Mouse (Mus musculus): ENCODE results near the gene Ptprn2. TPM values are rescaled to one million over a fixed set of nuclear protein-coding genes. Genes with fewer than 3 reads are reported as not detected.

Gene Ptprn2
- total RNA-seq, 2 experiments from 2014 or later, result not detected

DNA sequence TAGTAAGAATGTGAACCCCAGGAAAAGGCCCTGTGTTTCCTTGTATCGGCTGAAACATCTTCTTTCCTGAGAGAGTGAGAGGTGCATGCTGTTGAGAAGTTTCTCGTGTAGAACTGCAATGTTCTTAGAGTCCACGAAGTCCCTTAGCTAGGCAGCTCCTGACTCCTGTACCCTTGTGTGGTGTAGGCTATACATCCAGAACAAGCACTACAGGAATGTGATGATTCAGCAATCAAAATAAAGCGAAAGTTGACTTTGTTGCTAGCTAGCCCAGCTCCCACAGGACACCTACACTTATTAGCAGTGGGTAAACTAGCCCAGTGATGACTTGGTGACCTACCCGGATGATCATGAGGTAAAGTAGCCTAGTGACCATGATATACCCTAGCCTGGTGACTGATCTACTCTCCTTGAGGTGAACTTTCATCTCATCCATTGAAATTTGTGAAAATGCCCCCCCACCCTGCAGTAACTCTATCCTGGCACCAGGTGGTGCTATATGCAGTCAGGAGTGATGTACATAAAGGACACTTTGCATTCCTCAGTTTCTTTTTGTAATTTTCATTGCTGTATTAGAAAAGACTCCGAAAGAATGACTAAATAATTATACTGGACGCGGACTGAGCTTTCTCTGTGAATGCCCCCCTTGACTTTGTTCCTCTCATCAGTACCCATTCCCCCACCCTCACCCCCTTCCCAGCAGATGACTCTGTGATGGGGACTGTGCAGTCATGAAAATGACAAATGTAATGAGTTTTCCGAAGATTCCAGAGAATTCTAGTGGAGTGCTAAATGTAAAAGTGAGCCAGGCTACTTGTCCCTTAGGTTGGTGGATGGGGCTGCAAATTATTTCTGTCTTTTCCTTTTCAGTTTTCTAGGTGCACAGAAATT is 140.1 kb downstream of the Ptprn2 start:
- intact Hi-C loops (cut with DNase I; ENCODE audit: low total_unique reads), result no loop called here

DNA sequence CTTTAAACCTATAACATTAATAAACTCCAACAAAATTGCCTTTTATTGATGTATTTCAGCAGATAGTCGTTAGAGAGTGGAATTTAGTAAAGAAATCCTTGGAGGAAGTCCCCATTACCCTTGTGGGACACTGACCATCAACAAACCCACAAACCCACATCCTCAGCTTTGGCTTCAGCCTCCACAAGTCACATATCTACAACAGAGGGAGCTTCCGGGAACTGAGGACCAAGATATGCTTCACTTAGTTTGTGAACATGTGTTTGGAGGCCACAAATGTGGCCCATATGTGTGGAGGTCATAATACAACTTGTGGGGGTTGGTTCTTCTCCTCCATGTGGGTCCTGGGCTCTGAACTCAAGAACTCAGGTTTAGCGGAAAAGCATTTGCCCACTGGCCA is 143.5 kb downstream of the Ptprn2 start:
- no peak for DNase-seq
- intact Hi-C loops (cut with DNase I; ENCODE audit: low total_unique reads), result no loop called here

More for the DNA sequence above, 140.1 kb downstream of the Ptprn2 start:
- DNase-seq, result no peak

DNA sequence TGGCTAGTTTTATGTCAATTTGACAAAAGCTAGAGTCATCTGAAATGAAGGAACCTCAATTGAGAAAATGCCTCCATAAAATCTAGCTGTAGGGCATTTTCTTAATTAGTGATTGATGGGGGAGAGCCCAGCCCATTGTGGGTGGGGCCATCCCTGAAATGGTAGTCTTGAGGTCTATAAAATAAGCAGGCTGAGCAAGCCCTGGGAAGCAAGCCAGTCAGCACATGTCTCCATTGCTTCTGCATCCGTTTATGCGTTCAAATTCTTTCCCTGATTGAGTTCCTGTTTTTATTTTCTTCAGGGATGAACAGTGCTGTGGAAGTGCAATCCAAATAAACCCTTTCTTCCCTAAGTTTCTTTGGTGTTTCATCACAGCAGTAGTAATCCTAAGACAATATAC is 152.0 kb downstream of the Ptprn2 start:
- no peak for DNase-seq
- intact Hi-C loops (cut with DNase I; ENCODE audit: low total_unique reads), result no loop called here

DNA sequence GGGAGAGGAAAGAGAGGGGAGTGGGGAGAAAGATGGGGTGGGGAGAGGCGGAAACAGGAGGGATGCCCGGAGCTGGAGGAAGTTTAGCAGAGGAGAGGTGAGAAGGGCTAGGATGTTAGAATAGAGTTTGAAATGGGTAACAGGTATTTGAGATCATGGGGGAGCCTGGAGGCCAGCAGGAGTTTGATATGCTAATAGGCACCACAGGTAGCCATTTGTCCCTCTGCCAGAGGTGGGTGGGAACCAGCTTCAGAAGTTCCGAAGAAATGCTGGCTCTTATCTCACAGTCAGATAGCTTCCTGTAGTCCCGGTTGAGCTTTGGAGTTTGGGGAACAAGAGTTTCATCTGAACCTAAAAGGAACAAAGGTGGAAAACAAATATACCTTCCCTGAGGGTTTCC is 155.4 kb downstream of the Ptprn2 start:
- no peak for DNase-seq
- intact Hi-C loops (cut with DNase I; ENCODE audit: low total_unique reads), result no loop called here

DNA sequence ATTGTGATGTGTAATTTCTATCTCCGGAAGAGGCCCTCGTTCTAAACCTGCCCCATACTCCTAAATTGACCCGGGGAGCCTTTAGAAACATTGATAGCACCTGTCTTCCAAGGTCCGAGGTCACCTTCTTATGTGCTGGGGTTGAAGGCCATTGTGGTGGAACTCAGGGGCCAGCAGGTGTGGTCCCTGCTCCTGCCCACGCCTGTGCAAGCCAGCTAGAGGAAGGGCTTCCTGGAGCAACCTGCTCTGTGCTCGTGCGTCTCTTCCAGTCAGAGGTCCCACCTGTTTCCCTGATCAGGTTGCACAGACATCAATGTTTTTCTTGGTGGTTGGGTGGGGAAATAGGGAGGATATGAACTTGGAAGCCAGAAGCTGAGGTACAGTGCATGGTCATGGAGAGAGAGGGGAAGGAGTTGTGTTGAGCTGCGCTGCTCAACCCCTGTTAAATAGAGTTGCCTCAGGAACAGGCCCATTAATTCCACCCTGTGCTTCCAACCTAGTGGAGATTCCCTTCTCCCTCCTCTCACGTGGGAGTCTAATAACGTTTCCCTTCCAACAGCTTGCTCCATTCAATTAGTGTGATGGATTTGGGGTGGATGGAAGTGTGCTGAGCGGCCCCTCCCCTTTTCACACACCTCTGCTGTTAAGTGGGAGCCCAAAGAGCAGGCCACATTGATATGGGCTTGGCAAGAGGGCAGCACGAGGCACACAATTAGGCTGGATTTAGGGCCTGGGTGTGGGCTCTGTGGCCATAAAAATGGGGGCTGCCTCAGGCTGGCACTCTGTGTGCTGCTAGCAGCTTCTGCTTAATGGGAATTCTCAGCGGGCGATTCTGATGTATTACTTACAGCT is 156.0 kb downstream of the Ptprn2 start:
- intact Hi-C loops (cut with DNase I; ENCODE audit: low total_unique reads), result no loop called here
- no peak for DNase-seq

DNA sequence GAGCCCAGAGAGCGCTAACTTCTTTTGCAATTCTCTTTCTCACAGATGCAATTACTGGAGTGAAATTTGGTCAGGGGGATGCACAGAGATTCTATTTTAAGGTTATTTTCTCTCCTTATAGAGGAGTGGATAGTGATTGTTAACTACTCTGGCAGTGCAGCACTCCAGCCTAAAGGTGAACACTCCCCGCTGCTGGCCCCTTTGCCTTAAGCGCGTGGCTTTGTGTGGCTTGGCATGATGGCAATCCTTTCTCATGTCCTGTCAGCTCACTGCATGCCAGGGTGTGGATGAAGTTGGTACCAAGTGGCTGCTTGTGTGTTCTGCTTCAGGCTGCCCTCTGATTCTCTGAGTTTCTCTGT is 156.7 kb downstream of the Ptprn2 start:
- no peak for DNase-seq
- intact Hi-C loops (cut with DNase I; ENCODE audit: low total_unique reads), result no loop called here

DNA sequence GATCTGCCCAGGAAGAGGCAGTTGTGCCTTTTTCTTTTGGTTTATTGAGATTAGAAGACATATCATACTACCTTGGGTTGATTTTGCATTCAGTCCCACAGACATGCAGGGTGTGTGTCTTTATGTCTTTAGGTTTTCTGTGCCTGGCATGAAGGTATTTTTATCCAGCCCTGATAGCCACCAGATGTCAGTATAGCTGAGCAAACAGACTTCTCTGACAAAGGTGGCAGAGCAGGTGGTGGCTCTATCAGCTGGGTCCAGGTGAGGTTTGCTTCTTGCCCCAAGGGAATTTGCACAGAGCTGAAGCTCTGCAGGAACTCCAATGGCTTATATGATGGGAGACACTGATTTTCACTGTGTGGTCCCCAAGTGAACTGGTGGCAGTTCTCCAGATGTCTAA is 161.3 kb downstream of the Ptprn2 start:
- DNase-seq, result no peak
- intact Hi-C loops (cut with DNase I; ENCODE audit: low total_unique reads), result no loop called here

DNA sequence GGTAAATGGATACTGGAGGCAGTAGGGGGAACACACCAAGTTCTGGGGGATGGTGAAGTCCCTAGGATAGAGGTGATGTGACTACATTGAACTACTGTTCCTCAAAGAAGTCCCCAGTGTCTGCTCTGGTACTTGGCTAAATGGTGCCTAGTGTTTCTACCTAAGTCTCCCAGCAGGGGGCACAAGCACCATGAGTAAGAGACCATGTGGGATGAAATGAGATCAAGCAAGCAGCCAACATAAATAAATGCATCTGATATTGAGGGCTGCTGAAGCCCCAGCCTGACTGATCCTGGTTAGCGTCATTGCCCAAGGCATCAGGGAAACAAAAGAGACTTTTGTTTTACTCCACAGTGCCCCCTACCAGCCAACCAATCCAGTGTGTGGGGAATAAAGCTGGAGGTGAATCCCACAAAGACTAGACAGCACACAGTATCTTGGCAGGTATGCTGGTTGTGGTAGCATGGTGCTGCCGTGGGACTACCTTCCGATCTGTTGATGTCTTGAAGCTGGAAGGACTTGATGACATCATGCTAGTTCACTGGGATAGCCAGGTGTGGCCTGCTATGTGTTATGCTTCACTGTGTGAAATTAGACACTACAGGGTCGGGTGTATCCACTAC is 163.2 kb downstream of the Ptprn2 start:
- no peak for DNase-seq
- intact Hi-C loops (cut with DNase I; ENCODE audit: low total_unique reads), result no loop called here

DNA sequence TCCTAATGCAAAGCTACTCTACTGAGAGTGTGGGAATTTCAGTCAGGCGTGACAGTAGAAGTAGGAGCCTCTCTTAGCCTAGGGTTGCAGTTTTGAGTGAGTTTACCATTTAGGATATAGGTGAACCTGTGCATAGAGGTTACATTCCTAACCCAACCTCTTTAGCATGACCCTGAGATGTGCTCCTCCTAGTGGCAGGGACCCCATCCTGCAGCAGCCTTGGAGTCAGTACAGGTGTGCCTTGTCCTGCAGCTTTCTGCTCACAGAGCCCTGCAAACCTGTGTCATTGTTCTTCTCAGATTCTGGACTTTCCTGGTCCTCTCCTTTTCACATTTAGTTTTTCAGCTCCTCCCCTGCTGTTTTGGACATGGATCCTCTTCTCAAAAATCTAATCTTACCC is 168.2 kb downstream of the Ptprn2 start:
- no peak for DNase-seq
- intact Hi-C loops (cut with DNase I; ENCODE audit: low total_unique reads), result no loop called here

DNA sequence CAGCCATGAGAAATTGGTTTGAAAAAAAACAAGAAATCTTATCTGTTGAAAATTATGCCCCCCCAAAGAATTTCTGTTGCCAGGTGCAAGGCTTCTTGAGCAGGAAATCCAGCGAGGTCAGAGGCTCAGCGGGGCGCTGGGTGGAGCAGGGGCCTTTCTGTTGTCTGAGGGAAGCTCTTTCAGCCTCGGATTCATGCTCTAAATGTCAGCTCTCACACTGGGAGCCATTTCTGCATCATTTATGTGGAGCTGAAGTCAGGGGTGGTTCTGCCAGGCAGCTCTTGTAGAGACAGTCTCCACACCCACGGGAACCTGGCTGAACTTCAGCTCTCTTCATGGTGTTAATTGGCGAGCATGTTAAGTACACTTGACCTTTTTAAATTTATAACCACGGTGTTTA is 174.6 kb downstream of the Ptprn2 start:
- intact Hi-C loops (cut with DNase I; ENCODE audit: low total_unique reads), result no loop called here
- DNase-seq, result no peak

DNA sequence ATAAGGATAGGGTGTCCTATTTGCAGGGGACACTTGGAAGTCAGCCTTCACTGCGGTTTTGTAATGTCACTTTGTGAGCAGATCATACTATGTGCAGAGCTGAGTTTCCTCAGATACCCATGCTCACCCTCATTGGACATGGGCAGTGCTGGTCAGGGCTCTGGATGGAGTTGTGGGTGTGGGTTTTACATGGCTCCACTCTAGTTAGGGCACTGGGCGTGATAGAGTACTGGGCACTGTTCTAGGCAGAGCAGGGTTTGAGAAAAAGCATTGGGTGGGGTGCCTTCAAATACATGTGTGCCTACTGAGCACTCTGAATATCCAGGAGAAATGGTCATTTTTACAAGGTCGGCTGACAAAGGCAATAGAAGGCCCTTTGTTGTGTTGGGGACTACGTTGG is 175.5 kb downstream of the Ptprn2 start:
- intact Hi-C loops (cut with DNase I; ENCODE audit: low total_unique reads), result no loop called here
- no peak for DNase-seq

DNA sequence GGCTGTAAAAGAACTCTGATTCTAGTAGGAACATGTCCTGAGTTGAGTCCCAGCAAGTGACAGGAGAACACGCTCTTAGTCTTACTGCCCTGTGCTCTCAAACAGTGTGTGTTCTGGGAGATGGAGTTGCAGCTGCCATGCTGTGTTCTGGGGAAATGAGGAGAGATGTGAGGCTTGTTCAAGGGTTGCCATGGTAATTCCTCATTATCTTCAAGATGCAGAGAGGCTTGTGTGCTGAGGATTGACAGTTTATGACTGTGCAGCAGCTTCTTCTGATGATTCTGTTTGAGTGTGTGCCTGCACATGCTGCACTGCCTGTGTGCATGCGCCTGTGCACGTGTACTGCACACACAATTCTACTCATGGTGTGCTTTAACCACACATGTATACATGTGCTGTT is 192.2 kb downstream of the Ptprn2 start:
- DNase-seq, result no peak
- intact Hi-C loops (cut with DNase I; ENCODE audit: low total_unique reads), result no loop called here

DNA sequence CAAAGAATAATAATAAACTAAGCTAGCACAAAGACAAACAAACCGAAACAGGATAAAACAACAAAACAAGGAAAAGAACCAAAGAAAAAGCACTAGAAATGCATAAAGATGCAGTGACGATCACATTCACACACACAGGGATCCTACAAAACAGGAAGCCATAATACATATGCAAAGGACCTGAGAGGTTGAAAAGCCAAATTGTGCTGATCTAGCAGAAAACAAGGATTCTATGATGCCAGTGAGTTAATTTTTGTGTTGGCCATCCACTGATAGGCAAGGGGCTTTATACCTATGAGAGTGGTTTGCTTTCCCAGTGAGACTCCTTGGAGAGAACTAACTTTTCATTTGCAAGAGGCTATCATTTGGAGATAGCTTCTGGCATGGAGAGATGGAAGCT is 204.3 kb downstream of the Ptprn2 start:
- intact Hi-C loops (cut with DNase I; ENCODE audit: low total_unique reads), result no loop called here
- no peak for DNase-seq

DNA sequence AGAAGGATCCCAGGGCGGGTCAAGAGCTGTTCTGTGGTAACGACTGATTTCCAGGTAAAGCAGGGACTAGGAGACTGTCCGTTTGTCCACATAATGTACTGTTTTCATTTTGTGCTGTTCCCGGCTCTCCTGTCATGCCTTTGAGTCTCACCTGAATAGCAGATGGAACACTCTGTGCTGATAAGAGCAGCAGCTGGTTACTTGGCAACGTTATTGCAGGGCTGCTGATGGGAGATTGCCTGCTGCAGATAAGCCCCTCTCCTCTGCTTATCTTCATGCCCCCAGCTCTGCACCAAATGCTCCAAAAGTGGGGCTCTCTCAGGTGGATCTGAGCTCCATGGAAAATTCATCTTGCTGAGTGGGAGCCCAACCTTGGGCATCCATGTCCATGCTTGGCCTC is 224.0 kb downstream of the Ptprn2 start:
- intact Hi-C loops (cut with DNase I; ENCODE audit: low total_unique reads), result no loop called here
- no peak for DNase-seq

DNA sequence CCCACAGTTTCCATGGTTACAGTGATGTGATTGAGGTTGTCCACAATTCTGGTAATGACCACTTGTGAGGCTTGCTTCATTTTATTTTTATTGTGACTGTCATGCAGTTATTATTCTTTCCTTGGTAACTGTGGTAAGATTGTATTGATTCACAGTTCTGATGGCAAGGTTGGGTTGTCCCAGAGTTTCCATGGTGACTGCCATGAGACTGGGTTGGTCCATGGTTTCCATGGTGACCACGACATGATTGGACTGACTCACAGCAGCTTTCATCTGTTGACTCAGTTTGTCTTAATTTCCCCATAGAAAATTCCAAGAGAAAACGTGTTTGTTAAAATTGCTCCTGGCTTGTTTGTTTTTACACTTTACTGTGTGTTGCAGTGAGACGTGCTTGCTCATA is 225.2 kb downstream of the Ptprn2 start:
- intact Hi-C loops (cut with DNase I; ENCODE audit: low total_unique reads), result no loop called here
- no peak for DNase-seq

DNA sequence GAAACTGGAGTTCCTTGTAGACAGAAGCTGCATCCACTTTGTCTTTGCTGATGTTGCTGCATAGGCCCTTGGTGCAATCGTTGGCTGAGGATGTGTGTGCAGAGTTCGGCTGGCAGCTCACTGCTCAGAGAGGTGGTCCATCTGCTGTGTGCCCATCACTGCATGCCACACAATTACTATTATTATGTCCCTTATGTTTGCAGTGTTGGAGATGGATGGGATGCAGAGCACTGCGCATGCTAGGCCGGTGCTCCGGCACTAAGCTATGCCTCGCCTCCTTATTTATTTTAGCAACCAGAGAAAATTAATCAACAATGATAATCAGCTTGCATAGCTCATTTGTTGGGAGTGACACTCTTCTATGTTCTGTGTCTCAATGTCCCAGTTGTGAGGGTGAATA is 225.6 kb downstream of the Ptprn2 start:
- DNase-seq, result no peak
- intact Hi-C loops (cut with DNase I; ENCODE audit: low total_unique reads), result no loop called here

DNA sequence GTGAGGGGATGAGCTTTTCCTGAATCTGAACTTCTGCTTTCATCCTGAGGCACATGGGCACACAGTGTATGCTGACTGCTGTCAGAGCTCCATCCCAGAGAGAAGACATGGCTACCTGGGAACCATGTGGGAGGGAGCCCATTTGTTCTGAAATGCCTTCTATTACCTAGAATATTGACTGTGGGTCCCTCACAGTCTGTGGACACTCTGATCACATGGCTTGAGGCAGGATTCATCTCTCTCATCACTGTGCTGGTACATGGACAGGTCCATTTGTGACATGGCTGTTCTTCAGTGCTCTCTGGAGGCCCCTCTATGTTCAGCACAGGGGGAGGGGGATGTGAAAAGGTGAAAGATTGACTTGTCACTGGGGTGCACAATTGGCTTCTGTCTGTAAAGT is 227.6 kb downstream of the Ptprn2 start:
- intact Hi-C loops (cut with DNase I; ENCODE audit: low total_unique reads), result no loop called here
- DNase-seq, result no peak

DNA sequence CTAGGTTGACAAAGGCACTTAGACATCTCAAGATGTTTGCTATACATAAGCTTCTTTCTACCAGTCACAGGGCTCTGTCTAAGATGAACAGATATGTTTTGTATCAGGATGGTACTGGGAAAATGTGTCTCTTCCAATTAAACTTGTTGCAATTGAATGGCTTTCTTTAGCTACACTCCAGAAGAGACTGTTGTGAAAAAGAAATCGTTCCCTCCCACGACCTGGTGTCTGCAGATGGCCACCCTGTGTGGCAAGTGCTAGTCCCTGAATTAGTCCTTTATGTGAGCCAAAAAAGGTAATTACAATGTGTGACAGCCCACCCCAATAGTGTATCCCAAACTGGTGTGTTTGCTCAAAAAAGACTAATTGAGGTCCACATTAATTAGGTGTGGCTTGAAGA is 235.5 kb downstream of the Ptprn2 start:
- intact Hi-C loops (cut with DNase I; ENCODE audit: low total_unique reads), result no loop called here
- no peak for DNase-seq

DNA sequence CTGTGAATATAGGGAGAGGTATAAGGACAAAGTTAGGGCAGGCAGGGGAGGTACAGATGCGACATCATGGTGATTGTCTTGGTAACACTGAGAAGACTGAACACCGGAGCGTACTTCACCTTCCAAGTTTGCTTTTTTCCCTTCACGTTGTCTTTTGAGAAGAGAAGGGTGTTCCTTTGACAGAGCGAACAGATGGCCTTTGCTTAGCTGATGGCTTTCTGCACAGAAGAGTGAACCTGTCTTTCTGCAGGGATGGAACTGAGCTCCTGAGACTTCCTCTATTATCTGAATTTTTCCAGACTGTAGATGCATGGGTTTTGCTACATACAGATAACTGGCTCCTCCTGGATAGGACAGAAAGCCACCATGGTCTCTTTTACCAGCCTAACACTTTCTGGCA is 254.6 kb downstream of the Ptprn2 start:
- intact Hi-C loops (cut with DNase I; ENCODE audit: low total_unique reads), result no loop called here
- no peak for DNase-seq

DNA sequence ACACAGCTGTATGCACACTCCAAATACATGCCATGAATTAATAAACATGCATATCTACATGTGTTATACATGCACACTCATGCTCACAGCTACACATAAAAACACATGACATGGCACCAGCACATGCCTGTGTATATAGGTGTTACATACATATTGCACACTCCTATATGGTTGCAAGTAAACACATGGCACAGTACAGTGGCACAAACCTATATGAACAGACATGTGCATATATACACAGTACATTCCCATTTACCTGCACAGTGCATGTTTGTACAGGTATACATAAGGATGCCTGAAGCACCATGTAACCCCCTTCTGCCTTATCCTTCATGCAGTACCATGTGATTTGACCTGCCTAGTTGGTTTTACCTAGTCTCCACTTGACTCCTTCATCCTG is 255.8 kb downstream of the Ptprn2 start:
- no peak for DNase-seq
- intact Hi-C loops (cut with DNase I; ENCODE audit: low total_unique reads), result no loop called here

DNA sequence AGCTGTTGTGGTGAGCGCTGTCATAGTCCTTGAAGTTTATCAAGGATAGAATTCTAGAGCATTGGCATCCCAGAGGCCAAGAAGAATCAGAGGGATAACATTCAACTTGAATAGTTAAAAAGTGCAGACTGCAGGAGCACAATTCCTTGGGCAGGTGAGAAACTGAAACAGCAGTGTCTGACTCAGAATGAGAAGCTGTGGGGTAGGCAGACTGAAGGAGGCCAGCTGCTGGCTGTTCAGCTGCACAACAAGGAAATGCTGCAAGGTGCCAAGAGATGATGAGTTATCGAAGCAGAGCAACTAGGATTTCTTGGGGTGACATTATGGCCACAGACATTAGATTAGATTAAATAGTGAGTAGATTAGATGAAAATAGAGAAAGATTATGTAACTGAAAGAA is 260.9 kb downstream of the Ptprn2 start:
- no peak for DNase-seq
- intact Hi-C loops (cut with DNase I; ENCODE audit: low total_unique reads), result no loop called here

All from gastrocnemius, postnatal 14 days (tissue).